Mouse (Mus musculus): ENCODE measurements around the gene Spice1. TPM values are rescaled to one million over a fixed set of nuclear protein-coding genes. Genes with fewer than 3 reads are reported as not detected.

Gene Spice1
- polyA plus RNA-seq (2014; fragmentation: Illumina TruSeq; extraction: RNeasy Lipid Tissue Mini Kit (QIAGEN cat#74804); ENCODE audit: low read depth, low replicate concordance): 19.4 TPM

DNA sequence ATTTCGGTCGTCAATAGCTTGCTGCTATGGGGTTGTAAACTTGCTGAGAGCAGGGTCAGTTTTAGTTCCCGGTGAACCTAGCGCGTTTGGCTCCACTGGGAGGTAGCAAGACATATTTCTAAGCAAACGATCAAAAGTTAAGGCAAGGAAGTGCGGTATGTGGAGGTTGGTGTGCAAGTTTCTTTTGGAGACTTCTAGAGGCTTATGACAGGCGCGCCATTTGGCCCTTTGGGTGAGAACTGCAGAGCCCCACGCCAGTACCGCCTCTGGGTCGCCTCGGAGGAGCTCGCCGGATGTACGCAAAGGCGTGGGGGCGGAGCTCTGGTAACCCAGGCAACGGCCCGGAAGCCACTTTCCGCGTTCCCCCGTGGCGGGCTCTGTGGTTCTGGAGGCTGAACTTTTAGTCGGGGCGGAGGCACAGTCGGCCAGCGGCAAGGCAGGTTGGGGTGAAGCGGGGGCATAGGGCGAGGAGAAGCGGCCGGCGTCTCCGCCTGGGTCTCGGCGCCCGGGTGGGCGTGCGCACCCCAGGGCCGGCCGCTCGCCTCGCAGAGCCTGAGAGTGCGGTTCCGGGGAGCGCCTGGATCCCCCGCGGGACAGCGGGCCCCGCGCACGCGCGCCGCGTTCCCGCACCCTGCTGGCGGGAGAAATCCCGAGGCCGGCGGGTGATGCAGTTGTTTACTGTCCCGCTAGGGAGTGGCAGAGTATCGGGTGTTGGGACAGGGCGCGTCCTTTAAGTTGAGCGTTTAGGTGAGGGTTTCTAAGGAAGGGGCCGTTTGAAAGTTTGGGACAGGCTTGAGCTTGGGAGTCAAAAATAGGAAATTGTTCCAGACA lies at the start of gene Spice1:
Spice1 (plus strand) TSS at position 51 of the 831 bp plus-strand sequence.

DNA sequence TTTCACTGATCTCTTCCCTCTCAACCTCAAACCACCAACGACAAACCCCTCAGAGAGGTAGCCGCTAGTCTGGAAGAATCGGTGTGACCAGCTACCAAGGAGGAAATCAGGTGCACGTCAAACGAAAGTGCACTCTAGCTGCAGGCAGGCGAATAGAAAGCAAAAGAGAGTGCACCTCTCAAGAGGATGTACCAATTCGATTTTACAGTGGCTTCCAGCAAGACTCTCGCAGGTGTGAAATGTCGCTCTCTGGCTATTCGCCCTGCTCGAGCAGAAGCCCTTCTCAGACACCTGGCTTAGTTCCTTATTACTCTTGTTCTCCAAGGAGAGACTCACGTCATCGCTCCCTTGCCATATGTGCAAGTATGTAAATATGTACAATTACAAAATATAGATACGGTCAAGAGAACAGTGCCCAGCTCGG lies 14.0 kb upstream of the Spice1 start, which contains the start of gene Sidt1:
Sidt1 (minus strand) TSS at position 336 of the 424 bp plus-strand sequence.

DNA sequence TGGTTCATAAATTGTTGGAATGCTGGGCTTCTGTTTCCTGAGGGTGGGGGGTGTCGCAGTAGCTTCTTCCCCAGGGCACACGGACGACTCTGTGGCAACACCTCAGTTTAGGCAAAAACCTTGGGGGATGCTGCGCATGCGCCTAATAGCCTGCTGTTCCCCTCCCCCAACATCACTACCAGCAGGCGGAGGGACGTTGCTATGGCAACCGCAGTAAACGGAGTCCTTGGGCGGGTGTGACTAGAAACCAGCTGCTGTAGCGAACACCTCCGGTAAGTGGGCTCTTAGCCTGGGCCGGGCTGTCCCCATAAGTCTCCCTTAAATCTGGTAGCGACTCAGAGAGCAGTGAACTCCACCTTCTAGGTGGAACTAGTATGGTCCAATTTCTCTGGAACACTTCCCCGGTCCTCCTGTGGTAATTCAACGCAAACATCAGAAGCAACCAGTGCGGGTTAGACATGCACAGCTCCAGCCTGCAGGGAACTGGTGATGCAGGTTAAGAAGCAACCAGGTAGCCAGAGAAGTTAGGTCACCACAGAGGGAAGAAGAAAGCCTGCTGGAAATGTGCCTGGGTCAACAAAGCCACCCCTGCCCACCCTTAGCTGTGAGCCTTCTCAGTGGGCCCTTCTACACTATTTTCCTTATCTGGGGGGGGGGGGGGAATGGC lies 47.8 kb downstream of the Spice1 start, which contains the start of gene Cfap44:
Cfap44 (plus strand) TSS at position 220 of the 667 bp plus-strand sequence.

Other genes with a start within 250 kb of the Spice1 start
- 249 TPM for gene Atp6v1a, start 207.4 kb upstream of the Spice1 start, polyA plus RNA-seq (2014; fragmentation: Illumina TruSeq; extraction: RNeasy Lipid Tissue Mini Kit (QIAGEN cat#74804); ENCODE audit: low read depth, low replicate concordance)
- 331 TPM for gene Naa50, start 207.3 kb upstream of the Spice1 start, polyA plus RNA-seq (2014; fragmentation: Illumina TruSeq; extraction: RNeasy Lipid Tissue Mini Kit (QIAGEN cat#74804); ENCODE audit: low read depth, low replicate concordance)
- gene Usf3, start 173.9 kb upstream of the Spice1 start, polyA plus RNA-seq (2014; fragmentation: Illumina TruSeq; extraction: RNeasy Lipid Tissue Mini Kit (QIAGEN cat#74804); ENCODE audit: low read depth, low replicate concordance): 20.5 TPM
- 4.0 TPM for gene Sidt1, start 13.9 kb upstream of the Spice1 start, polyA plus RNA-seq (2014; fragmentation: Illumina TruSeq; extraction: RNeasy Lipid Tissue Mini Kit (QIAGEN cat#74804); ENCODE audit: low read depth, low replicate concordance)
- gene Cfap44, start 47.7 kb downstream of the Spice1 start, polyA plus RNA-seq (2014; fragmentation: Illumina TruSeq; extraction: RNeasy Lipid Tissue Mini Kit (QIAGEN cat#74804); ENCODE audit: low read depth, low replicate concordance): 1.6 TPM
- 15.8 TPM for gene Boc, start 211.8 kb downstream of the Spice1 start, polyA plus RNA-seq (2014; fragmentation: Illumina TruSeq; extraction: RNeasy Lipid Tissue Mini Kit (QIAGEN cat#74804); ENCODE audit: low read depth, low replicate concordance)